Mouse (Mus musculus) thymus, postnatal 36 days (tissue): ENCODE results near the gene Ube2v1.

ENCODE experiments used
- DNase-seq, 2 experiments: peaks; one replicate each; pipeline ENCODE4 v3.0.0; 2022; ENCODE audit warnings: mixed read lengths in 2 of 2

Ube2v1 gene

GRCm38 (mm10) chr2:167588774-167589577, 42.9 kb downstream of the Ube2v1 start:
- DNase-seq, result peak; percentile 58 to 65

- DNase-seq, result no peak
Observed at GRCm38 (mm10) chr2:167586976-167587375, 44.9 kb downstream of the Ube2v1 start.

GRCm38 (mm10) chr2:167586041-167586440, 45.9 kb downstream of the Ube2v1 start:
- no peak for DNase-seq

- no peak for DNase-seq
Observed at GRCm38 (mm10) chr2:167585273-167585672, 46.6 kb downstream of the Ube2v1 start.

GRCm38 (mm10) chr2:167583161-167583952, 48.5 kb downstream of the Ube2v1 start:
- DNase-seq, result no peak

- DNase-seq, result peak; percentile 59 to 80
Observed at GRCm38 (mm10) chr2:167578521-167578920, 53.4 kb downstream of the Ube2v1 start.

GRCm38 (mm10) chr2:167577186-167577785, 54.6 kb downstream of the Ube2v1 start:
- DNase-seq, result no peak

GRCm38 (mm10) chr2:167576121-167576620, 55.7 kb downstream of the Ube2v1 start:
- DNase-seq, result no peak

GRCm38 (mm10) chr2:167575581-167575980, 56.3 kb downstream of the Ube2v1 start:
- no peak for DNase-seq

- DNase-seq, result no peak
Observed at GRCm38 (mm10) chr2:167574814-167575213, 57.1 kb downstream of the Ube2v1 start.

GRCm38 (mm10) chr2:167571442-167572220, 60.3 kb downstream of the Ube2v1 start:
- DNase-seq, result no peak

- DNase-seq, result no peak
Observed at GRCm38 (mm10) chr2:167570815-167571214, 61.1 kb downstream of the Ube2v1 start.

GRCm38 (mm10) chr2:167569934-167570651, 61.8 kb downstream of the Ube2v1 start:
- no peak for DNase-seq

- DNase-seq, result no peak
Observed at GRCm38 (mm10) chr2:167568112-167568511, 63.8 kb downstream of the Ube2v1 start.

- DNase-seq, result no peak
Observed at GRCm38 (mm10) chr2:167565682-167566081, 66.2 kb downstream of the Ube2v1 start.

GRCm38 (mm10) chr2:167565312-167565656, 66.6 kb downstream of the Ube2v1 start:
- DNase-seq, result no peak

GRCm38 (mm10) chr2:167564551-167565311, 67.2 kb downstream of the Ube2v1 start:
- DNase-seq, result no peak

- no peak for DNase-seq
Observed at GRCm38 (mm10) chr2:167563703-167564102, 68.2 kb downstream of the Ube2v1 start.

- no peak for DNase-seq
Observed at GRCm38 (mm10) chr2:167563035-167563434, 68.9 kb downstream of the Ube2v1 start.

- no peak for DNase-seq
Observed at GRCm38 (mm10) chr2:167562101-167562500, 69.8 kb downstream of the Ube2v1 start.

GRCm38 (mm10) chr2:167559413-167559812, 72.5 kb downstream of the Ube2v1 start:
- DNase-seq, result no peak
